7 mouse cellular contexts compared by ENCODE assay signal in genomic region chr6:88140264-88140663, GRCm38 (mm10). TPM values are rescaled to one million over a fixed set of nuclear protein-coding genes. Genes with fewer than 3 reads are reported as not detected.
DNase-seq lines count a peak whose midpoint lies in the region; ATAC-seq lines count a peak whose summit lies in the region.

No protein-coding gene starts in this region.

- DNase-seq in ZHBTc4 (ENCODE audit: low read depth, low spot score) = peak; percentile 24
- peak; percentile 88 for DNase-seq in brain, adult 2 months (ENCODE audit: low read depth, low spot score)
- DNase-seq in heart, adult 9 months (ENCODE audit: low spot score in 2 of 2) = peak; percentile 67 to 79
- peak; percentile 18 to 79 for DNase-seq in left cerebral cortex, adult 9 months (ENCODE audit: low spot score in 2 of 2)
- peak; percentile 85 for DNase-seq in right cerebral cortex, postnatal 4 days
- no peak for DNase-seq in spleen, postnatal 14 days (ENCODE audit: low spot score in 2 of 2)

- no peak for ATAC-seq in erythroid progenitor cell, adult 5-6 weeks (replicated peaks; ENCODE audit: low FRiP score, poor library complexity, severe bottlenecking)

RNA-seq across cellular contexts. Expression of gene Gata2, which starts 53.4 kb away (rescaled TPM):
- 8.8 and 23.1 TPM in 2 replicates for total RNA-seq in erythroid progenitor cell, adult 5-6 weeks (2015; ENCODE audit: low replicate concordance)
- 2.6 and 3.3 TPM in 2 replicates for total RNA-seq in erythroid progenitor cell, adult 5-6 weeks (2017; ENCODE audit: low replicate concordance)

RNA-seq across cellular contexts. Expression of gene Rpn1, which starts 56.0 kb away (rescaled TPM):
- 27.8 and 41.9 TPM in 2 replicates for total RNA-seq in erythroid progenitor cell, adult 5-6 weeks (2015; ENCODE audit: low replicate concordance)
- total RNA-seq in erythroid progenitor cell, adult 5-6 weeks (2017; ENCODE audit: low replicate concordance) = 31.4 and 37.1 TPM in 2 replicates

Comparison
In these comparisons a context has a peak if more than half of its experiments do, and no peak if none do; other contexts are left out.
1. DNase-seq: peak in ZHBTc4 (single experiment), brain, adult 2 months (single experiment), heart, adult 9 months (2 of 2), left cerebral cortex, adult 9 months (2 of 2) and right cerebral cortex, postnatal 4 days (single experiment); none in spleen, postnatal 14 days (0 of 2).